Mouse (Mus musculus) midbrain, embryonic 14.5 days (tissue): ENCODE data around the gene Tgm7. TPM values are rescaled to one million over a fixed set of nuclear protein-coding genes. Genes with fewer than 3 reads are reported as not detected.
"Not testable (repeated sequence)": the region's sequence is repeated elsewhere in the genome, so short reads cannot be mapped to it uniquely, and the experiment has no call there.

ENCODE experiments used
- ATAC-seq: fragments of 200-750 bp; cut with Nextera tagmentation; 2 replicates; pipeline ENCODE4 v1.8.0; 2017; ENCODE audit warnings: moderate number of reproducible peaks, moderate library complexity; ENCODE audit not compliant: low FRiP score, low TSS enrichment
- DNase-seq: peaks from one replicate; pipeline ENCODE4 v3.0.0-alpha.2; 2015
- H3K27ac ChIP-seq: fragments of 300-500 bp; sonication (generic); replicated peaks from 2 replicates; pipeline ENCODE4 v1.5.1; 2014; ENCODE audit warnings: mild to moderate bottlenecking, low read depth, low read length, moderate library complexity
- H3K27me3 ChIP-seq: fragments of 300-500 bp; sonication (generic); 2 replicates; pipeline ENCODE4 v1.6.1; 2014; ENCODE audit warnings: low read length, control low read depth, mixed read lengths; ENCODE audit not compliant: control insufficient read depth, insufficient read depth
- H3K36me3 ChIP-seq: fragments of 300-500 bp; sonication (generic); 2 replicates; pipeline ENCODE4 v1.6.1; 2014; ENCODE audit warnings: low read length, control low read depth; ENCODE audit not compliant: control insufficient read depth, insufficient read depth
- H3K4me1 ChIP-seq: fragments of 300-500 bp; sonication (generic); 2 replicates; pipeline ENCODE4 v1.6.1; 2014; ENCODE audit warnings: mild to moderate bottlenecking, antibody characterized with exemption, low read length, control low read depth; ENCODE audit not compliant: control insufficient read depth, insufficient read depth
- H3K4me2 ChIP-seq: fragments of 300-500 bp; sonication (generic); 2 replicates; pipeline ENCODE4 v1.6.1; 2014; ENCODE audit warnings: mild to moderate bottlenecking, low read length, moderate library complexity
- H3K4me3 ChIP-seq: fragments of 300-500 bp; sonication (generic); replicated peaks from 2 replicates; pipeline ENCODE4 v1.5.1; 2014; ENCODE audit warnings: low read depth, low read length
- H3K9ac ChIP-seq: fragments of 300-500 bp; sonication (generic); replicated peaks from 2 replicates; pipeline ENCODE4 v1.6.1; 2014; ENCODE audit warnings: mild to moderate bottlenecking, low read length, moderate library complexity
- H3K9me3 ChIP-seq: fragments of 300-500 bp; sonication (generic); 2 replicates; pipeline ENCODE4 v1.6.1; 2016; ENCODE audit warnings: low read length, control low read depth, mixed read lengths; ENCODE audit not compliant: control insufficient read depth
- WGBS: fragments of 180-500 bp; shearing (Covaris S2); extraction: QIAGEN DNeasy Blood & Tissue Kit; methylation state at CpG from one replicate; pipeline ENCODE4 v1.1.7; 2014; 5-methylcytosine and 5-hydroxymethylcytosine counted together
- polyA plus RNA-seq: library from polyadenylated mRNA; unstranded; fragments of >200 nt; fragmentation: Nextera tagmentation; extraction: Ambion mirVana; gene quantifications from 2 replicates; pipeline ENCODE4 v1.2.1, GENCODE M21; 2014

Gene Tgm7
- polyA plus RNA-seq, 1 experiment from 2014 or later: not detected

DNA sequence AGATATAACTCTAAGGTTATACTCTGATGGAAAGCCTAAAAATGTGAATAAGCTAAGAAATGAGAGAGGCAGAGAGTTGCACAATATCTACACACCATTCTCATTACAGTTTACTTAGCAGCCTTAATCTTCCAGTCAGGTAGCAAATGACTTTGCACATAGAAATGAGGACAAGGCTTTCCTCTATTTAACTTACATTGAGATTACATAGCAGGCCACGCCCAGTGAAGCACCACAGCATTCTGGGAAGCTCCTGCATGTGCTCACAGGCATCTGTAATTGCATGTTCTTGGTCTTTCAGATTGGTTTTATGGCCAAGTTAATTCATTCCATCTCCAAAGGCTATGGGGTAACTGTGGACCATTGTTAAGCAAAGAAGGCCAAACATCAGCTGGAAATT lies 23.2 kb upstream of the Tgm7 start:
- H3K9ac ChIP-seq: no peak overlapping the region
- H3K4me2 ChIP-seq: no peak overlapping the region
- peaks cover 4% of the 10 kb centered on the region for H3K4me1 ChIP-seq
- H3K27me3 ChIP-seq: no peaks in the 10 kb centered on the region
- H3K36me3 ChIP-seq: 0 out of 2 replicates have a peak, but pooled peaks cover 3% of the 10 kb centered on the region
- no peak overlapping the region for H3K27ac ChIP-seq
- ATAC-seq (no peak), DNase-seq (no peak)
- H3K4me3 ChIP-seq: no peak overlapping the region
- WGBS: 67% methylated on average over 1 of the region's 1 CpGs
- H3K9me3 ChIP-seq: no peaks in the 10 kb centered on the region

DNA sequence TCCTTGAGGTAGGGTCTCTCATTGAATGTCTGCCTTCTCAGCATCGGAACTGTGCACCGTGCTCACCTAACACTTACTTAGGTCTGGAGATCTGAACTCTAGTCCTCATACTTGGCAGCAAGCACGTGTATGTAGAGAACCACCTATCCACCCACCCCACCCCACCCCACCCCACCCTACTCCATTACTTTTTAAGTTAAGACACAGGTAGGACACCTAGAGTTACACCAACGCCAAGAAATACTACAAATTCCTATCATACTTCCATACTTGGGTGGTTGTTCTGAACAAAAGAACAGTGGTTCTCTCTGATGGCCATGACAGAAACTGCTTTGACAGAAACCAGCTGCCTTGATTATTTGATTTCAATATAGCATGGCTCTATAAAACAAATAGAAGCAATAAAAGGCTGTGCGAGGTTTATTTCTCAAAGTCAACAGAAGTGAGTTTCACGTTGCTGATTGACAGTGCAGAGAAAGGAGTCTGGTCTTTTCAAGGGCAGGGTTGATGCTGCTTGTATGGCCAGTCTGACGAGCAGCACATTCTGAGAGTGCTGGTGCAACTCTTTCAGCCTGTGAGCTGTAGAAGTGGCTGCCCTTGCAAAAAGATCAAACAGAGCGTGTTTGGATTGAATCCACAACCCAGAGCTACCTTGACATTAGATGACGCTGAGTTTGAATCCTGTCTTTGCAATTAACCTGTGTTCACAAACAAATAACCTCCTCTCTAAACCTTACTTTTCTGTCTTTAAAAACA lies 19.4 kb upstream of the Tgm7 start:
- Histone ChIP-seq H3K4me1 (no peaks in the 10 kb centered on the region), H3K27ac (no peak overlapping the region), H3K4me3 (no peak overlapping the region), H3K9ac (no peak overlapping the region), H3K36me3 (no peaks in the 10 kb centered on the region), H3K9me3 (no peaks in the 10 kb centered on the region), H3K27me3 (no peaks in the 10 kb centered on the region), H3K4me2 (no peak overlapping the region)
- WGBS: 70% methylated on average over 9 of the region's 9 CpGs
- ATAC-seq (no peak), DNase-seq (no peak)

DNA sequence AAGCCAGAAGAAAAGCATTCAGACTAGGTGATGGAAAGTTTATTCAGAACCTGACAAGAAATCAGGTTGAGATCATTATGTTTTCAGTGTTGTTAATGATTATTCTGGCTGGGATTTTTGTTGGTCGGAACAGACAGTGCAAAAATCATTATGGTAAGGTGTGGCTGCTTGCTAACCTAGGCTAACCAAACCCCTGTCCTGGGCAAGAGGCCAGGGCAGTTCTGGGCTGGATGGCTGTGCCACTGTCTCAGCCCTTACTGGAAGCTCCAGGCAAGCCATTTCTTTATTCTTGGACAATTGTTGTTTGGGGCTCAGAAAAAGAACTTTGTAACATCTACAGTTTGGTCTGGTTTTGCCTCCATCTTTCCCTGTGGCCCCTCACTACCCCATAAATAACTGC lies 17.9 kb upstream of the Tgm7 start:
- ATAC-seq: no peak
- no peaks in the 10 kb centered on the region for H3K9me3 ChIP-seq
- WGBS: 85% methylated on average over 1 of the region's 1 CpGs

DNA sequence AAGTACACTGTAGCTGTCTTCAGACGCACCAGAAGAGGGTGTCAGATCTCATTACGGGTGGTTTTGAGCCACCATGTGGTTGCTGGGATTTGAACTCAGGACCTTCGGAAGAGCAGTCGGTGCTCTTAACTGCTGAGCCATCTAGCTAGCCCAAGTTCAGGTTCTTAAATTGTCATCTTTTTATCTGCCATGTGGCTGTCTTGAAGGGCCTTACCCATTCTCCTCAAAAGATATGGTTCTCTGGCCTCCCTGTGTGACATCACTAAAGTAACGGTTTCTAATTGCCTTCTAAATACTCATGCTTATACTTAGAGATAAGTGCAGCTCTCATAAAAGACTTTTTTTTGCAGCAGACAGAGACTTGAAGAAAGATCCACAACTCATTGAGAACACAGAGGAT lies 16.7 kb upstream of the Tgm7 start:
- H3K36me3 ChIP-seq, H3K9ac ChIP-seq, H3K27me3 ChIP-seq, H3K9me3 ChIP-seq, H3K4me1 ChIP-seq, H3K4me2 ChIP-seq, ATAC-seq, H3K4me3 ChIP-seq, DNase-seq, H3K27ac ChIP-seq: not testable (repeated sequence)
- 90% methylated on average over 5 of the region's 5 CpGs for WGBS

More for the DNA sequence above, 17.9 kb upstream of the Tgm7 start:
- Histone ChIP-seq H3K4me3 (no peak overlapping the region), H3K36me3 (no peaks in the 10 kb centered on the region), H3K4me2 (no peak overlapping the region), H3K27me3 (no peaks in the 10 kb centered on the region), H3K27ac (no peak overlapping the region), H3K4me1 (no peaks in the 10 kb centered on the region), H3K9ac (no peak overlapping the region)
- no peak for DNase-seq

DNA sequence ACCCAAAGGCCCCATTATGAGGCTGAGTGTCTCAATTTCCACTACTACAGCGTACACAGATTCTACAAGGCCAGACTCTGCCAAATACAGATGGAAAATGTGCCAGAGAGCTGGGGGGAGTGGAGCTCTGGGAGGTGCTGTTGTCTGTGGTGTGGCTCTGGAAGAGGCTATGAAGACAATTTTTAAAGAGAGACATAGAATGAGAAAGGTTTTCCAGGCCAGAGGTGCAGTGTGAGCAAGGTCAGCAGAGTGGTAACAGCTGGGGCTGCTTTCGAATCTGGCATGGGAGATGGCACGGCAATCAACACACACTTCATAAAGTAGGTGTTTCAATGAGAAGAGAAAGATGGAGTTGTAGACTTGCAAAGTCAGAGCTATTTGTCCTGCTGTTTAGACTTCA lies 9.7 kb upstream of the Tgm7 start:
- DNase-seq (no peak), ATAC-seq (no peak)
- Histone ChIP-seq H3K36me3 (no peaks in the 10 kb centered on the region), H3K4me3 (no peak overlapping the region), H3K9me3 (no peaks in the 10 kb centered on the region), H3K4me2 (no peak overlapping the region), H3K4me1 (no peaks in the 10 kb centered on the region), H3K27ac (no peak overlapping the region), H3K27me3 (no peaks in the 10 kb centered on the region), H3K9ac (no peak overlapping the region)
- 88% methylated on average over 3 of the region's 3 CpGs for WGBS

DNA sequence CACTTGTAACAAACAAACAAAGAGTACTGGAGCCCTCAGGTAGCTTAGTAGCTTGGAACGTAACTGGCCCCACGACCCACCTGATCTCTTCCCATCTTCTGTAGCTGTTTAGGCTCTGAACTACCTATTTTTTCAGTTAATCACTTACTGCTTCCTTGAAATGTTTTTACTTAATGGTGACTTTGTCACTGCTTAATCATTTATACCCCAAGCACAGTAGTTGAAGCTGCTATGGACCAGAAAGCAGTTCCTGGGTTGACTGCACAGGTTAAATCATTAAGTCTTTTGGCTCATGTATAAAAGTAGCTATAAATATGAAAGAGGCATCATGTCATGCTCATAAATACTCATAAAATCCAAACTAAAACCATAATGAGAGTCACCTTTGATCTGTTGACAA lies 5.8 kb upstream of the Tgm7 start:
- Histone ChIP-seq H3K9me3 (no peaks in the 10 kb centered on the region), H3K4me1 (no peaks in the 10 kb centered on the region), H3K4me3 (no peak overlapping the region), H3K9ac (no peak overlapping the region), H3K27ac (no peak overlapping the region), H3K36me3 (no peaks in the 10 kb centered on the region), H3K27me3 (no peaks in the 10 kb centered on the region), H3K4me2 (no peak overlapping the region)
- DNase-seq: no peak
- no peak for ATAC-seq
- WGBS: 86% methylated on average over 2 of the region's 2 CpGs

DNA sequence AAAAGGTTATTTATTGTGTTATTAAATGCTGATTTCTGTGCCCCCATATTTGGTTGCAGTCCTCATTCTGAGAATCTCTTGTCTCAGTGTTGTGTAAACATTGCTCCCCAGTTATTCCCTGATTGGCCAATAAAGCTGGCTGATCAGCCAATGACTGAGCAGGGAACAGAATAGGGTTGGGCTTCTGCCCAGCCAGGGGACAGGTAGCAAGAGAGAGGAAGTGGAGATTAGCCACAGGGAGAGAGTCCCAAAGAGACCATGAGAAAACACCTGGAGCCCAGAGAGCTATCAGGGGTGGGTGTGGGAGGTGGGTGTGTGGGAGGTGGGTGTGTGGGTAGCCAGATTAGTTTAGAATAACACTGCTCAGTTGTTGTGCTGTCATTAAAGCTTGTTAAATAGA lies 3.7 kb downstream of the Tgm7 start:
- no peaks in the 10 kb centered on the region for H3K36me3 ChIP-seq
- H3K4me3 ChIP-seq: no peak overlapping the region
- H3K27me3 ChIP-seq: no peaks in the 10 kb centered on the region
- no peak for ATAC-seq
- H3K27ac ChIP-seq: no peak overlapping the region
- H3K9ac ChIP-seq: no peak overlapping the region
- DNase-seq: no peak
- H3K9me3 ChIP-seq: no peaks in the 10 kb centered on the region
- H3K4me2 ChIP-seq: no peak overlapping the region
- no peaks in the 10 kb centered on the region for H3K4me1 ChIP-seq

DNA sequence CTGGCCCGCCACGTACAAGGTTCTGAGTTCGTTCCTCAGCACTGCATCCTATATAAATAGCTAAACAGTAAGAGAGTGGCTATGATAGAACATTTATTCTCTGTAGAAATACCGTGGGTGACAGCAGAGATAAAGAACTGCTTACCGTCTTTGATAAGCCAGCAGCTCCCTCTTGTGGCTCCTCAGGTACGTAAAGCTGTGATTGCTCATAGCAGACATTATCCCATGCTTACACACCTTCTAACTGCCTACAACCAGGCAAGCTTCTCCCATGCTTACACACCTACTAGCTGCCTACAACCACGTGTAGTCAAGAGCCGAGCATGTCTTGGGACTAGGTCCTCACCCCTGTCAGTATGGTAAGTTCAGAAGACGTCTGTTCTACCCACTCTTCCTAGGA lies 7.5 kb downstream of the Tgm7 start:
- no peak overlapping the region for H3K4me3 ChIP-seq
- no peaks in the 10 kb centered on the region for H3K27me3 ChIP-seq
- no peak overlapping the region for H3K27ac ChIP-seq
- no peaks in the 10 kb centered on the region for H3K9me3 ChIP-seq
- DNase-seq (peak; percentile 88), ATAC-seq (no peak)
- no peaks in the 10 kb centered on the region for H3K36me3 ChIP-seq
- WGBS: 24% methylated on average over 9 of the region's 9 CpGs
- no peak overlapping the region for H3K9ac ChIP-seq
- no peak overlapping the region for H3K4me2 ChIP-seq
- H3K4me1 ChIP-seq: no peaks in the 10 kb centered on the region

DNA sequence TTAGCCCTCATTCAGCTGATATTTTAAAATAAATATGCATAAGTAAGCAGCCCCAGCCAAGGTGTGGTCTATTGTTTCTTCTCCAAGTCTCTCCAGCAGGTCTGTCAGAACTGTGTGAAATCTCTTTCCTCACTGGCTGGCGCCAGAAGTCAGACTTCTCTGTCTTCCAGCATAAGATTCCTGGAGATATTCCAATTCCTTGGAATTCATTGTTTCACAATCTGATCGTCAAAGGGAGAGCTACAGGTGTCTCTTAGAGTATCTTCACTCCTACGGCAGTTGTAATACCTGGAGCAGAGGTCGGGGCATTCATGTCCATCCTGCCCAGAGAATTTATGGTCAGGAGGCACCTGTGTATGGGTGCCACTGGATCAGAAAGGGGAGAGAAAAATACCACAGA lies 19.8 kb downstream of the Tgm7 start:
- DNase-seq (no peak), ATAC-seq (no peak)
- Histone ChIP-seq H3K4me2 (no peak overlapping the region), H3K27me3 (no peaks in the 10 kb centered on the region), H3K9ac (no peak overlapping the region), H3K9me3 (no peaks in the 10 kb centered on the region), H3K27ac (no peak overlapping the region), H3K4me1 (no peaks in the 10 kb centered on the region), H3K4me3 (no peak overlapping the region), H3K36me3 (no peaks in the 10 kb centered on the region)
- WGBS: 71% methylated on average over 4 of the region's 4 CpGs
